Mouse (Mus musculus): ENCODE measurements around the gene Pde7b.

DNA sequence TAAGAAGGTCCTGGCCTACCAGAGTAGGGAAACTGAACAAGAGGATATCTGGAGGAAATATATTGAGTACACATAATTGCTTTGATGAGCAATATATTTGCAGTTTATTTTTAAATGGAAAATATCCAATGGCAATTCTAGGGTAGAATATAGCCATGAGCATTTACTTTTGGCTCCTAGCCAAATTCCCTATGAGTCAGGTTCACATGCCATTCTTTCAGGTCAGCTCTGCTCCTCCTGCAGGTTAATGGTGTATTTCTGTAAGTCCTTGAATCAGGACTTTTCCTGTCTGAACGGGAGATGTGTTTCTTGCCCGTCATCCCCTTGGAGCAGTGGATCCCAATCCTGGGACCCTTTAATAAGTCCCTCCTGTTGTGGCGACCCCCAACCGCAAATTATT is 197.1 kb downstream of the Pde7b start:
- TF ChIP-seq CTCF (IDR thresholded peaks at IDR 0.05; ENCODE audit: low read depth): no peak
- TF ChIP-seq EP300 (IDR thresholded peaks at IDR 0.05; ENCODE audit: low read depth): no peak
